Mouse (Mus musculus) brain, embryonic 14.5 days (tissue): ENCODE results near the gene Snx33.
A peak's percentile ranks its signal among the peaks of the same experiment; 100 is the strongest.

Source experiments
- CTCF ChIP-seq: fragments of 200-500 bp; IDR thresholded peaks from 2 replicates; pipeline ENCODE4 v1.5.1; 2012; ENCODE audit warnings: inconsistent platforms, mild to moderate bottlenecking, moderate library complexity, borderline replicate concordance; ENCODE audit not compliant: insufficient read depth, insufficient read length; ENCODE audit errors: extremely low read depth
- POLR2A ChIP-seq: fragments of 200-500 bp; IDR thresholded peaks from 2 replicates; pipeline ENCODE4 v1.6.1; 2012; ENCODE audit warnings: mild to moderate bottlenecking, inconsistent platforms, borderline replicate concordance; ENCODE audit not compliant: poor library complexity, insufficient read depth, insufficient read length, severe bottlenecking; ENCODE audit errors: extremely low read depth

DNA sequence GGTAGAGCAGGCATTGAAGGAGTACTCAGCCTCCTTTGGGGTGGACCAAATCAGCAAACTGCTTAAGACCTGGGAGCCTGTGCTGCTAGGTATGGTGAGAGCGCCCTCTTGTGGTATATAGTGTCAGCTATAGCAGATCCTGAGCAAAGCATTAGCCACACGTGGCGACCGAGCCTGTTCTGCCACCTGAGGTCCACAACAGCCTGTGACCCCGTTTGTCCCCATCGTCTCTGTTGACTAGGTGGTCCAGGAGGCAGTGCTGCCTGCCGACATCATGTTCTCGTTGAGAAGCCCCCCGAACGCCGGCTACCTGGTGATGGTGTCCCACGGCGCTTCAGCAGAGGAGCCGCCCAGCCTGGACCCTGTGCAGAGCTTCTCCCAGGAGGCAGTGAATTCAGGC lies 38.4 kb downstream of the Snx33 start:
- TF ChIP-seq CTCF, result peak; percentile 89
- no peak for TF ChIP-seq POLR2A
